Mouse (Mus musculus) hindbrain, embryonic 10.5 days (tissue): ENCODE measurements around the gene Emilin3. TPM values are rescaled to one million over a fixed set of nuclear protein-coding genes. Genes with fewer than 3 reads are reported as not detected.
"Not testable (repeated sequence)": the region's sequence is repeated elsewhere in the genome, so short reads cannot be mapped to it uniquely, and the experiment has no call there.

Experiments
- DNase-seq: peaks from one replicate; pipeline ENCODE4 v3.0.0-alpha.2; 2017; ENCODE audit warnings: low spot score
- H3K27ac ChIP-seq: fragments of 300-500 bp; sonication (generic); 2 replicates; pipeline ENCODE4 v1.5.1; 2016; ENCODE audit warnings: mild to moderate bottlenecking, moderate library complexity
- H3K27me3 ChIP-seq: fragments of 300-500 bp; sonication (generic); 2 replicates; pipeline ENCODE4 v1.6.1; 2016; ENCODE audit warnings: mild to moderate bottlenecking; ENCODE audit not compliant: poor library complexity, insufficient read depth, severe bottlenecking
- H3K36me3 ChIP-seq: fragments of 300-500 bp; sonication (generic); 2 replicates; pipeline ENCODE4 v1.6.1; 2016; ENCODE audit warnings: mild to moderate bottlenecking, moderate library complexity
- H3K4me1 ChIP-seq: fragments of 300-500 bp; sonication (generic); replicated peaks from 2 replicates; pipeline ENCODE4 v1.6.1; 2016; ENCODE audit warnings: mild to moderate bottlenecking
- H3K4me3 ChIP-seq: fragments of 300-500 bp; sonication (generic); 2 replicates; pipeline ENCODE4 v1.5.1; 2016; ENCODE audit warnings: mild to moderate bottlenecking, moderate library complexity
- H3K9me3 ChIP-seq: fragments of 300-500 bp; sonication (generic); 2 replicates; pipeline ENCODE4 v1.6.1; 2016; ENCODE audit warnings: mild to moderate bottlenecking, moderate library complexity
- WGBS: fragments of 180-500 bp; shearing (Covaris S2); methylation state at CpG from one replicate; pipeline ENCODE4 v1.1.7; 2016; 5-methylcytosine and 5-hydroxymethylcytosine counted together
- polyA plus RNA-seq: library from polyadenylated mRNA; unstranded; fragments of >200 nt; fragmentation: Nextera tagmentation; extraction: Ambion mirVana; gene quantifications from 2 replicates; pipeline ENCODE4 v1.2.1, GENCODE M21; 2016

Emilin3 gene
- 2.6 and 3.4 TPM in 2 replicates for polyA plus RNA-seq

DNA sequence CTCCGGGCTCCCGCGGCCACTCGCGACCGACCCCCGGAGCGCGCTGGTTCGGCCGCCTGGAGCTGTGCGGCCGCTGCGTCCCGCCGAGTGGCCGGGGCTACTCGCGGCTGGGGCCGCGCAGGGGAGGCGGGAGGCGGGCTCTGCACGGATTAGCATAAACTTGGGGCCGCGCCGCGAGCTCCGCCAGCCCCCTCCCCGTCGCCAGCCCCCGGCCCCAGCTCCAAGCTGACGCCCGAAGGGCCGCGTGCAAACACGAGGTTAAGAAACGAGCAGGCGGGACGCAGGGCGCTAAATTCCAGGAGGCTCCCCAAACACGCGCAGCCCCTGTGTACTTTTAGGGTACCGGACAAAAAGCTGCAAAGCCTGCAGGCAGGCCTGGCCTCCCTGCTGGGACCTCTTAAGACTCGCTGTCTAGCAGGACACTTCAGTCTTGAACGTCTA is at the start of gene Emilin3:
Gene Emilin3 (minus strand): TSS at position 98 of the 441 bp plus-strand sequence.
- WGBS, result under 1% methylated on average over 46 of the region's 46 CpGs
- Histone ChIP-seq H3K27ac (peak within 1 kb of the TSS; percentile 80), H3K4me1 (peaks cover 37% of the 10 kb centered on the region), H3K9me3 (no peaks in the 10 kb centered on the region), H3K27me3 (peaks cover 90% of the 10 kb centered on the region), H3K36me3 (0 out of 2 replicates have a peak, but pooled peaks cover 5% of the 10 kb centered on the region), H3K4me3 (peak within 1 kb of the TSS; percentile 65)
- peak; percentile 53 for DNase-seq

DNA sequence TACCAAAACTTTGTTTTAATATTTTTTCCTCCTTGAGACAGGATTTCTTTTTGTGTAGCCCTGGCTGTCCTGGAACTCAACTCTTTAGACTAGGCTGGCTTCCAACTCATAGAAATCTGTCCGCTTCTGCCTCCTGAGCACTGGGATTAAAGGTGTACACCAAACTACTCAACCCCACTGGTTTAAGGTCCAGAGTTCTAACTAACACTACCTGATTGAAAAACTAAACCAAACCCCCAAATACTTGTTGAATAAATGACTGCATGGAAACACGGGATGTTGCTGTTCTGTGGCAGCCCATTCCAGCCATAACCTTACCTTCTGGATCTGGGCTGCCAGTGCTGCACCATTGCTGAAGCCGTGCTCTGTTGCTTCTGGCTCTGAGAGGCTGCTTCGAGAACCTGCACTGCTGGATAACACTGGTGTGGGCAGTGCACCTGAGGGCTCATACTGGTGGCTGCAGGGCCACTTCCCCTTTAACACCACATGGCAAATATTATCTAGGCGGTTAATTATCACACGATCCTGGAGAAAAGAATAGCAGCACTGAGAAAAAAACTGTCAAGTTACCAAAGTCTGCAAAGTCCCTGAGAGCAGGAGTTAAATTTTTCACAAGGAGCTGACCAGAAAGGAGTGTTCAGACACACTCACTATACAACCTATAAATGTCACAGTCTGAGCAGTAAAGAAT is 49.0 kb upstream of the Emilin3 start:
- 91% methylated on average over 6 of the region's 6 CpGs for WGBS
- H3K27ac ChIP-seq, result no peak overlapping the region
- no peaks in the 10 kb centered on the region for H3K9me3 ChIP-seq
- H3K36me3 ChIP-seq, result peaks cover 96% of the 10 kb centered on the region
- no peak for DNase-seq
- no peaks in the 10 kb centered on the region for H3K4me1 ChIP-seq
- no peaks in the 10 kb centered on the region for H3K27me3 ChIP-seq
- no peak overlapping the region for H3K4me3 ChIP-seq

GRCm38 (mm10) chr2:160959901-160960300 is 47.8 kb upstream of the Emilin3 start:
- Histone ChIP-seq H3K36me3 (peaks cover 96% of the 10 kb centered on the region), H3K27me3 (no peaks in the 10 kb centered on the region), H3K4me3 (no peak overlapping the region), H3K9me3 (no peaks in the 10 kb centered on the region), H3K4me1 (no peaks in the 10 kb centered on the region), H3K27ac (no peak overlapping the region)
- no peak for DNase-seq
- WGBS, result 93% methylated on average over 5 of the region's 5 CpGs

- H3K27me3 ChIP-seq, result no peaks in the 10 kb centered on the region
- H3K27ac ChIP-seq, result no peak overlapping the region
- H3K4me1 ChIP-seq, result no peaks in the 10 kb centered on the region
- no peaks in the 10 kb centered on the region for H3K9me3 ChIP-seq
- DNase-seq, result no peak
- peaks cover 96% of the 10 kb centered on the region for H3K36me3 ChIP-seq
- no peak overlapping the region for H3K4me3 ChIP-seq
- WGBS, result 90% methylated on average over 5 of the region's 5 CpGs
Observed at GRCm38 (mm10) chr2:160958737-160959136, 46.6 kb upstream of the Emilin3 start.

DNA sequence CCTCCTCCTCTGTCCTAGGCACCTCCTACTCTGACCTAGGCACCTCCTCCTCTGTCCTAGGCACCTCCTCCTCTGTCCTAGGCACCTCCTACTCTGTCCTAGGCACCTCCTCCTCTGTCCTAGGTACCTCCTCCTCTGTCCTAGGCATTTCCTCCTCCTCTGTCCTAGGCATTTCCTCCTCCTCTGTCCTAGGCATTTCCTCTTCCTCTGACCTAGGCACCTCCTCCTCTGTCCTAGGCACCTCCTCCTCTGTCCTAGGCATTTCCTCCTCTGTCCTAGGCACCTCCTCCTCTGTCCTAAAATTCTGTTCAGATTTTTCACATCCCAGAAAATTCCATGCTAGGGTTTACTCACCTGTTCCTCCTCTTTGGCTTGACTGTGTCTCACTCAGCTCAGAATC is 45.7 kb upstream of the Emilin3 start:
- H3K36me3 ChIP-seq, result peaks cover 96% of the 10 kb centered on the region
- not testable (repeated sequence) for H3K9me3 ChIP-seq, H3K4me1 ChIP-seq, DNase-seq, H3K27me3 ChIP-seq, H3K27ac ChIP-seq, H3K4me3 ChIP-seq

DNA sequence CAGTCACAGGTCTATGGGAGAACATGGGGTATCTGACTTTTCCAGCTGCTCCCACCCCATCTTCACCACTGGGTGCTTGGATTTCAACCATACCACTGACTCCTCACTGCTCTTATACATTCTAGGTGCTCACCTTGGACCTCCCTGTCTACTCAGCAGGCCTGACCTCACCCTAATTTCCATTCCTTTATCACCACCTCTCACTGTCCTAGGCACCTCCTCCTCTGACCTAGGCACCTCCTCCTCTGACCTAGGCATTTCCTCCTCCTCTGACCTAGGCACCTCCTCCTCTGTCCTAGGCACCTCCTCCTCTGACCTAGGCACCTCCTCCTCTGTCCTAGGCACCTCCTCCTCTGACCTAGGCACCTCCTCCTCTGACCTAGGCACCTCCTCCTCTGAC is 45.2 kb upstream of the Emilin3 start:
- H3K27me3 ChIP-seq, H3K9me3 ChIP-seq, H3K4me1 ChIP-seq, DNase-seq, H3K4me3 ChIP-seq, H3K27ac ChIP-seq: not testable (repeated sequence)
- peaks cover 94% of the 10 kb centered on the region for H3K36me3 ChIP-seq

DNA sequence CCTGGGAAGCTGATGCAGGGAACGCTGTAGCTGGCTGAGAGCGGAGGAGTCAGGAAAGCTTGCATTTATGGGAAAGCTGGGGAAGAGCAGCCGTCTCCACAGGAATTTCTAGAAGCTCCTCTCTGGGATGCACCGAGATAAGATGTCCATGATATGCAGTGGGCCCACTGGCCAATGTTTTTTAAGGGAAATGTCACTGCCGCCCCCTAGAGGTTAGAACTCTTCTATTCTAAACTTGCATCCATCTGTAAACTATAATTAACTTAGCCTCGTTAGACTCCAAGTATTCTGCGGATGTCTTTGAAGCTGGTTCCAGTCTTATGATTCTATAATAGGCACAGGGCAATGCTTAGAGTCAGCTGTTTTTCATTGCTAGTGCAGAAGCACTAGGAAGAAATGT is 43.2 kb upstream of the Emilin3 start:
- Histone ChIP-seq H3K4me3 (no peak overlapping the region), H3K4me1 (no peaks in the 10 kb centered on the region), H3K27ac (no peak overlapping the region), H3K27me3 (no peaks in the 10 kb centered on the region), H3K9me3 (no peaks in the 10 kb centered on the region), H3K36me3 (peaks cover 93% of the 10 kb centered on the region)
- WGBS, result 86% methylated on average over 7 of the region's 7 CpGs
- DNase-seq, result no peak

DNA sequence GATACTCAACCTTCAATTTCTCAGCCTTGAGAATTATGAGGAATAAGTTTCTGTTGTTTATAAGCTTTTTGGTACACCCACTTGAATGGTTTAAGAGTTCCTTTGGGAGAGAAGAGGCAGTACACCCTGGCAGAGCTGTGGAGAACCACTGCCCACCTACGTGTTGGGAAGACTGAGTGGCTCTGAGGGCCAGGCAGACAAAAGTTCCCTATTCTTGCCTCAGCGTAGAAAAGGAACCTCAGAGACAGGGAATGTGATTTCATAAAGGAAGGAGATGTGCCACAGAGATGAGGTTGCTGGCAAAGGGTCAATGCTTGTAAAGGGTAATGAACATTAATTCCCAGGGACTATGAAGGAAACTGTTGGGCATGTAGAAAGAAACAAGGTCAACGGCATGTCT is 42.4 kb upstream of the Emilin3 start:
- Histone ChIP-seq H3K36me3 (peaks cover 93% of the 10 kb centered on the region), H3K27me3 (no peaks in the 10 kb centered on the region), H3K4me3 (no peak overlapping the region), H3K9me3 (no peaks in the 10 kb centered on the region), H3K4me1 (no peaks in the 10 kb centered on the region), H3K27ac (no peak overlapping the region)
- WGBS, result 93% methylated on average over 3 of the region's 3 CpGs
- no peak for DNase-seq

- 91% methylated on average over 7 of the region's 7 CpGs for WGBS
- no peaks in the 10 kb centered on the region for H3K9me3 ChIP-seq
- no peak overlapping the region for H3K27ac ChIP-seq
- no peaks in the 10 kb centered on the region for H3K4me1 ChIP-seq
- H3K27me3 ChIP-seq, result no peaks in the 10 kb centered on the region
- H3K4me3 ChIP-seq, result no peak overlapping the region
- DNase-seq, result no peak
- H3K36me3 ChIP-seq, result peaks cover 95% of the 10 kb centered on the region
Observed at GRCm38 (mm10) chr2:160953131-160953873, 41.2 kb upstream of the Emilin3 start.

DNA sequence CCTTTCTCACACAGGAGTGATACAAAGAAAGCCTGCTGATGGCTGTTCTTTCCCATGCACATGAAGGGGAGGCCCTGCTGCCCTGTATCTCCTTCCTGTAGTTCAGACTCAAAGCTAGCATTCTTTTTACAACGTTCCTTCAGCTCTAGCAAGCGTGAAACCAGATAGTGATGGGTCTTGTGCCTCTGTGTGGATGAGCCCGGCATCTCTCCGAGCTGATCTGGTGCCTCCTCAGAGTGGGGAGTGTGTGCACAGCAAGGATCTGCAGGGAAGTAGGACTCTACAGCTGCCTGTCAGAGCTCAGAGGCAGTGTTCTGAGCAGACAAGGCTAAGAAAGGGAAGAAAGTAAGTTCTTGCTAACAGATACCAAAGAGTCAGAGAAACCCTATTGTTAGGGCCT is 39.5 kb upstream of the Emilin3 start:
- no peak overlapping the region for H3K27ac ChIP-seq
- no peak for DNase-seq
- H3K36me3 ChIP-seq, result peaks cover 93% of the 10 kb centered on the region
- WGBS, result 82% methylated on average over 4 of the region's 4 CpGs
- no peaks in the 10 kb centered on the region for H3K4me1 ChIP-seq
- no peak overlapping the region for H3K4me3 ChIP-seq
- H3K9me3 ChIP-seq, result no peaks in the 10 kb centered on the region
- H3K27me3 ChIP-seq, result no peaks in the 10 kb centered on the region

DNA sequence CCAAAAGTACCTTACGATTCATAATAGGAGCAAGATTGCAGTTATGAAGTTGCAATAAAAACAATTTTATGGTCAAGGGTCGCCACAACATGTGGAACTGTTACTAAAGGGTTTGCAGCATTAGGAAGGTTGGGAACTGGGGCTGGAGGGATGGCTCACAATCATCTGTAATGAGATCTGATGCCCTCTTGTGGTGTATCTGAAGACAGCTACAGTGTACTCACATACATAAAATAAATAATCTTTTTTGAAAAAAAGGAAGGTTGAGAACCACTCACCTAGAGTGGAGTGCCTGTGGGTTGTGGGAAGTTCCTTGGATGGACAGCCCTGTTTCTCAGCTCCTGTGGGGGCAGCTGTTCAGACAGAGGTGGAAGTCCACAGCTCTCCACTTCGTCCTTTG is 30.3 kb upstream of the Emilin3 start:
- Histone ChIP-seq H3K36me3 (peaks cover 26% of the 10 kb centered on the region), H3K4me3 (no peak overlapping the region), H3K27ac (no peak overlapping the region), H3K9me3 (no peaks in the 10 kb centered on the region), H3K4me1 (peaks cover 6% of the 10 kb centered on the region; the same call in 1 of the 2 replicates), H3K27me3 (no peaks in the 10 kb centered on the region)
- WGBS, result 65% methylated on average over 3 of the region's 3 CpGs
- DNase-seq, result no peak

DNA sequence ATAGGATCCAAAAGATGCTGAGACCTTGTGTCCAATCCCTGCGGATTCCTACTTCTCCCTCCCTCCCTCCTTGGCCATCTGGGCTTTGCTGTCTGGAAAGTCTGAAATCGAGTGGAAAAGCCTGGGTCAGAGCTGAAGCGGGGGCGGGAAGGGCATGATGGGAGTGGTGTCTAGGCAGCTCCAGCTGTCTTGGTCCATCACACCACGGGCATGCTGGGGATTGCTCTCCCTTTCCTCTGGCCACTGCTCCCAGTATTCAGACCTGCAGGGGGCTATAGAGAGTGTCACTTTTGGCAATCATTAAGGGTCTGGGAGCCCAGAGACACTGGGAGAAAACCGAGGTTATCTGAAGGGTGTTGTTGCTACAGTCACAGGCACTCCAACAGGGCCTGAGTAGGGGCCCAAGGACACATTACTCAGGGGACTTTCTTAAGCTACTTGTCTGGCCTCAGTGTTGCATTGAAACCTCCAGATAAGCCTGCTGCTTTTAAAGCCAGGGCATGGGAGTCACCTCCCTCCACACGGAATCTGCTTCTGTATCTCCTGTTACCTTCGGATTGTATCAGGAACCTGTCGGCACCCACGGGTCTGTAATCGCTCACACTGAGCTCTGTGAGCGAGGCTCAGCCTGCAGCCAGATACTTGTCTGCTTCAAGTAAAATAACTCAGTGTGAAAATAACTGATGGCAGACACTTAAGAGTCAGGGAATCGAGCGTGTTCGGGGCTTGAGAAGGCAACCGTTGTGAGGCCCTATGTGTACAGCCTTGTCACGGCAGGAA is 29.0 kb upstream of the Emilin3 start:
- DNase-seq, result no peak
- 76% methylated on average over 17 of the region's 17 CpGs for WGBS

GRCm38 (mm10) chr2:160934451-160934850 is 22.3 kb upstream of the Emilin3 start:
- H3K27ac ChIP-seq, result no peak overlapping the region
- 81% methylated on average over 4 of the region's 4 CpGs for WGBS

More for the DNA sequence above, 29.0 kb upstream of the Emilin3 start:
- Histone ChIP-seq H3K9me3 (no peaks in the 10 kb centered on the region), H3K27ac (no peak overlapping the region), H3K4me3 (no peak overlapping the region), H3K4me1 (peaks cover 6% of the 10 kb centered on the region; the same call in 1 of the 2 replicates), H3K27me3 (no peaks in the 10 kb centered on the region), H3K36me3 (peaks cover 14% of the 10 kb centered on the region)

More at GRCm38 (mm10) chr2:160934451-160934850, 22.3 kb upstream of the Emilin3 start:
- no peak for DNase-seq
- Histone ChIP-seq H3K4me1 (peaks cover 7% of the 10 kb centered on the region; the same call in 1 of the 2 replicates), H3K9me3 (0 out of 2 replicates have a peak, but pooled peaks cover 4% of the 10 kb centered on the region), H3K27me3 (no peaks in the 10 kb centered on the region), H3K4me3 (no peak overlapping the region), H3K36me3 (no peaks in the 10 kb centered on the region)
